Mouse (Mus musculus): Measurements from ENCODE around the gene Smarca2.

DNA sequence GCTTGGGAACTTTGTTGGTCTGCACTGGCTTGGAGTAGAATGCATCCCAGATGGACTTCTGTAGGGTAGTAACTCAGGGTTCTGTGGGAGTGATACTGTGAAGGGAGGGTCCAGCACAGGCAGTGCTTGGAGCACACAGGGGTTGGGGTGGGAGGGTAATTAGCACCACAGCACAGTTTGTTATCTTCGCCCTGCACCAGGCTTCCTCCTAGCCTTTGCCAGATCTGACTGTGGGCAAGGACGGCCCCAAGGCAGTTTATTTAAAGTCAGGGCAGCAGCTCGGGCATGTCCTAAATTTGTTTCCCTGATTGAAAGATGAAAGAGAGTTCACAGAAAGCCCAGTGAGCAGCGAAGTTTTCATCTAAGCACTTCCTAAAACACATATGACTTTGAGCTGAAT, 8.1 kb downstream of the Smarca2 start:
- TF ChIP-seq POLR2A (IDR thresholded peaks at IDR 0.05; ENCODE audit: borderline replicate concordance, insufficient read depth, low read length) (no peak), CTCF (IDR thresholded peaks at IDR 0.05; ENCODE audit: borderline replicate concordance, insufficient read depth, low read depth, low read length) (no peak)
